Mouse (Mus musculus) kidney, postnatal 0 days (tissue): ENCODE data around the gene Mybpc3. TPM values are rescaled to one million over a fixed set of nuclear protein-coding genes. Genes with fewer than 3 reads are reported as not detected.

ENCODE experiments used
- ATAC-seq: fragments of 200-750 bp; cut with Nextera tagmentation; replicated peaks from 2 replicates; pipeline ENCODE4 v1.8.0; 2017; ENCODE audit warnings: low read depth, moderate number of reproducible peaks, moderate TSS enrichment, moderate library complexity; ENCODE audit not compliant: low FRiP score
- DNase-seq: peaks from one replicate; pipeline ENCODE4 v3.0.0-alpha.2; 2016; ENCODE audit warnings: low spot score
- H3K27ac ChIP-seq: fragments of 300-500 bp; sonication (generic); 2 replicates; pipeline ENCODE4 v1.5.1; 2014; ENCODE audit warnings: mild to moderate bottlenecking
- H3K27me3 ChIP-seq: fragments of 300-500 bp; sonication (generic); 2 replicates; pipeline ENCODE4 v1.6.1; 2014; ENCODE audit warnings: low read length, mixed read lengths; ENCODE audit not compliant: insufficient read depth
- H3K36me3 ChIP-seq: fragments of 300-500 bp; sonication (generic); 2 replicates; pipeline ENCODE4 v1.6.1; 2014; ENCODE audit warnings: low read length, mixed read lengths; ENCODE audit not compliant: insufficient read depth
- H3K4me1 ChIP-seq: fragments of 300-500 bp; sonication (generic); replicated peaks from 2 replicates; pipeline ENCODE4 v1.6.1; 2014; ENCODE audit warnings: antibody characterized with exemption, low read length, mixed read lengths; ENCODE audit not compliant: insufficient read depth
- H3K4me2 ChIP-seq: fragments of 300-500 bp; sonication (generic); 2 replicates; pipeline ENCODE4 v1.6.1; 2014; ENCODE audit warnings: mild to moderate bottlenecking, low read length, moderate library complexity, mixed read lengths
- H3K4me3 ChIP-seq: fragments of 300-500 bp; sonication (generic); replicated peaks from 2 replicates; pipeline ENCODE4 v1.5.1; 2014; ENCODE audit warnings: low read depth, low read length
- H3K9ac ChIP-seq: fragments of 300-500 bp; sonication (generic); 2 replicates; pipeline ENCODE4 v1.6.1; 2014; ENCODE audit warnings: low read depth, low read length
- H3K9me3 ChIP-seq: fragments of 300-500 bp; sonication (generic); replicated peaks from 2 replicates; pipeline ENCODE4 v1.6.1; 2016; ENCODE audit warnings: low read length, inconsistent platforms, mixed read lengths
- CTCF ChIP-seq: IDR thresholded peaks from 2 replicates; pipeline ENCODE4 v1.5.1; 2016; ENCODE audit warnings: antibody characterized with exemption, low read depth, mild to moderate bottlenecking, moderate library complexity
- WGBS: fragments of 180-500 bp; shearing (Covaris S2); extraction: QIAGEN DNeasy Blood & Tissue Kit; methylation state at CpG from one replicate; pipeline ENCODE4 v1.1.7; 2014; 5-methylcytosine and 5-hydroxymethylcytosine counted together
- polyA plus RNA-seq: library from polyadenylated mRNA; unstranded; fragments of >200 nt; fragmentation: Nextera tagmentation; extraction: Ambion mirVana; gene quantifications from 2 replicates; pipeline ENCODE4 v1.2.1, GENCODE M21; 2015

The Mybpc3 gene
- polyA plus RNA-seq, 1 experiment from 2014 or later = 0.13 TPM

- H3K27ac ChIP-seq = no peak overlapping the region
- ATAC-seq = no peak
- H3K4me1 ChIP-seq = no peaks in the 10 kb centered on the region
These were observed 51.8 kb downstream of the Mybpc3 start for GRCm38 (mm10) chr2:91169587-91170322.

DNA sequence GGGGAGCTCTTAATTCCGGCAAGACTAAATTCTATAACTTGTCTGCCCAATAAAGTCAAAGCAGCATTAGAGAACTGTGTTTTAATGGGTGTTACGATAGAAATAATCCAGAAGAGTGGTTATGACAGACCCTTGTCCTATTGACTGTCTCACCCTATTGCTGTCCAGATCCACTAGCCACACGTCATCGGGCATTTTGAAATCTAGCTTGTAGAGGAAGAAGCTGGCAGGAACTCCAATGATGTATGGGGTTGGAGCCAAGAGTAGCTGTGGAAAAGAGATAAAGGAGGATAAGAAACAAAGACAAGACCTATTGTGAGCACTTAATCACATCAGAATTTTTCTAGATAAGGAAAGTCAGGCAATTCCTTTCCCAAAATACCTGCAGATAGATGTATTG lies 57.5 kb downstream of the Mybpc3 start:
- H3K36me3 ChIP-seq = no peaks in the 10 kb centered on the region
- no peaks in the 10 kb centered on the region for H3K27me3 ChIP-seq
- no peak overlapping the region for H3K9ac ChIP-seq
- DNase-seq (no peak), ATAC-seq (no peak)
- no peak for TF ChIP-seq CTCF
- H3K4me3 ChIP-seq = no peak overlapping the region
- H3K27ac ChIP-seq = no peak overlapping the region
- H3K4me1 ChIP-seq = no peaks in the 10 kb centered on the region
- no peak overlapping the region for H3K4me2 ChIP-seq
- WGBS = 91% methylated on average over 4 of the region's 4 CpGs
- H3K9me3 ChIP-seq = no peaks in the 10 kb centered on the region

More at GRCm38 (mm10) chr2:91169587-91170322, 51.8 kb downstream of the Mybpc3 start:
- Histone ChIP-seq H3K27me3 (no peaks in the 10 kb centered on the region), H3K4me3 (no peak overlapping the region), H3K9me3 (no peaks in the 10 kb centered on the region), H3K9ac (no peak overlapping the region), H3K4me2 (no peak overlapping the region), H3K36me3 (peaks cover 14% of the 10 kb centered on the region; the same call in 1 of the 2 replicates)
- WGBS = 85% methylated on average over 25 of the region's 25 CpGs
- DNase-seq = no peak
- TF ChIP-seq CTCF = no peak

DNA sequence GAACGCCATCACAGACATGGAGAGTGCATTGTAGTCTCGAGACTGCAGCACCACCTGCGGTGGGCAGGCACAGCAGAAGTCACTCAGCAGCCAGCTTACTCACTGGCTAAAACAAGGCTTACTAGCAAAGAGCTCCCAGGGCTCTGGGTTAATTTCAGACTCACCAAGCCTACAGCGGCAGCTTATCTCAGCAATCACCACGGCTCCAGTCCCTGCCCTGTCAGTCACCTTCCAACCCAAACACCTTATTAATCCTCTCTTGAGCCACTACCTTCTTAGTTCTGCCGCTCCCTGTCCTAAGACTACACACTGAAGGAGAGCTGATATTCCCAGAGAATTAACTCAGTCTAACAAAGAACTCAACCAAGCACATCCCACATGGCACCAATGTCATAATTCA lies 58.3 kb downstream of the Mybpc3 start:
- H3K36me3 ChIP-seq = no peaks in the 10 kb centered on the region
- no peaks in the 10 kb centered on the region for H3K9me3 ChIP-seq
- ATAC-seq (no peak), DNase-seq (no peak)
- H3K9ac ChIP-seq = no peak overlapping the region
- no peak overlapping the region for H3K4me2 ChIP-seq
- H3K4me3 ChIP-seq = no peak overlapping the region
- H3K27ac ChIP-seq = no peak overlapping the region
- no peaks in the 10 kb centered on the region for H3K27me3 ChIP-seq
- no peaks in the 10 kb centered on the region for H3K4me1 ChIP-seq
- no peak for TF ChIP-seq CTCF
- 82% methylated on average over 6 of the region's 6 CpGs for WGBS

DNA sequence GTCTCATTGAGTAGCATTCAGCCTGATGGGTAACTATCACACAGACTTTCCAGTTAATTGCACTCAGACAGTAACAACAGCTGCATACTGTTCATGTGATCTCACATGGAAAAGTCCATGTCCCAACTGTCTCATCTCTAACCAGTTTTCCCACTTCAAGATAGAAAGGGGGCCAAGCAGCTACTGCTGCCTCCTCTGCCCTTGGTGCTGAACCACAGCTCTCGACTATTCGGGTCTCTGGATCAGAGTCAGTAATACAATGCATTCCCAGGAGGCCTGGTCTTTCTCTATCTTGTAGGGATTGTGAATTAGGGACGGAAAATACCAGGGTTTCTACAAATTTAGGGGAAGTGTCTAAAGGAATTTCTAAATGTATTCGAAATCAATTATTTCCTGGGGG lies 61.9 kb downstream of the Mybpc3 start:
- Histone ChIP-seq H3K9ac (no peak overlapping the region), H3K27ac (no peak overlapping the region), H3K4me2 (no peak overlapping the region), H3K9me3 (no peaks in the 10 kb centered on the region), H3K36me3 (no peaks in the 10 kb centered on the region), H3K4me3 (no peak overlapping the region), H3K27me3 (no peaks in the 10 kb centered on the region), H3K4me1 (peaks cover 4% of the 10 kb centered on the region; the same call in 1 of the 2 replicates)
- TF ChIP-seq CTCF = no peak
- WGBS = 42% methylated on average over 4 of the region's 4 CpGs
- ATAC-seq = no peak
- DNase-seq = peak; percentile 33

- DNase-seq = no peak
- no peaks in the 10 kb centered on the region for H3K27me3 ChIP-seq
- H3K4me1 ChIP-seq = peaks cover 4% of the 10 kb centered on the region; the same call in 1 of the 2 replicates
- no peak overlapping the region for H3K4me3 ChIP-seq
- H3K9me3 ChIP-seq = no peaks in the 10 kb centered on the region
- 79% methylated on average over 5 of the region's 5 CpGs for WGBS
- no peaks in the 10 kb centered on the region for H3K36me3 ChIP-seq
- no peak overlapping the region for H3K27ac ChIP-seq
- H3K4me2 ChIP-seq = no peak overlapping the region
- H3K9ac ChIP-seq = no peak overlapping the region
- ATAC-seq = no peak
- TF ChIP-seq CTCF = no peak
These were observed 62.8 kb downstream of the Mybpc3 start for GRCm38 (mm10) chr2:91180706-91181105.

- peak overlapping the region; percentile 95 for H3K4me2 ChIP-seq
- H3K27ac ChIP-seq = no peak overlapping the region
- peak overlapping the region; percentile 68 for H3K9ac ChIP-seq
- no peak for ATAC-seq
- no peak for DNase-seq
- peaks cover 4% of the 10 kb centered on the region; the same call in 1 of the 2 replicates for H3K4me1 ChIP-seq
- no peaks in the 10 kb centered on the region for H3K9me3 ChIP-seq
- H3K36me3 ChIP-seq = no peaks in the 10 kb centered on the region
- 10% methylated on average over 8 of the region's 8 CpGs for WGBS
- no peaks in the 10 kb centered on the region for H3K27me3 ChIP-seq
- no peak for TF ChIP-seq CTCF
- peak overlapping the region; percentile 81 for H3K4me3 ChIP-seq
These were observed 64.1 kb downstream of the Mybpc3 start for GRCm38 (mm10) chr2:91182016-91182404.
